Mouse (Mus musculus) left cerebral cortex, postnatal 25 days (tissue): ENCODE data around the gene Atm. TPM values are rescaled to one million over a fixed set of nuclear protein-coding genes. Genes with fewer than 3 reads are reported as not detected.

Experiments
- DNase-seq, 2 experiments: peaks; one replicate each; pipeline ENCODE4 v3.0.0; 2022; ENCODE audit warnings: low spot score in 2 of 2, mixed read lengths in 1 of 2
- intact Hi-C: fragments of 180-260 bp; cut with DNase I; formaldehyde crosslinking; loops from one replicate; pipeline ENCODE4 v1.15.1; 2025
- microRNA-seq, 2 experiments: library from miRNA; unstranded; fragments of <30 nt; microRNA quantifications; one replicate each; pipeline ENCODE4 v1.2.0; 2022
- total RNA-seq, 2 experiments: library from RNA; stranded (reverse); gene quantifications; 2 replicates each; pipeline ENCODE4 v1.2.3; 2021

Gene Atm
- total RNA-seq, 2 experiments from 2014 or later: 15.3 to 16.8 TPM

GRCm38 (mm10) chr9:53422133-53422896 is 114.2 kb downstream of the Atm start:
- DNase-seq: peak in 1 of 2 experiments; percentile 34
- intact Hi-C loops: no loop called here

- no peak for DNase-seq
- intact Hi-C loops: no loop called here
Observed at GRCm38 (mm10) chr9:53409427-53409826, 127.1 kb downstream of the Atm start.

DNA sequence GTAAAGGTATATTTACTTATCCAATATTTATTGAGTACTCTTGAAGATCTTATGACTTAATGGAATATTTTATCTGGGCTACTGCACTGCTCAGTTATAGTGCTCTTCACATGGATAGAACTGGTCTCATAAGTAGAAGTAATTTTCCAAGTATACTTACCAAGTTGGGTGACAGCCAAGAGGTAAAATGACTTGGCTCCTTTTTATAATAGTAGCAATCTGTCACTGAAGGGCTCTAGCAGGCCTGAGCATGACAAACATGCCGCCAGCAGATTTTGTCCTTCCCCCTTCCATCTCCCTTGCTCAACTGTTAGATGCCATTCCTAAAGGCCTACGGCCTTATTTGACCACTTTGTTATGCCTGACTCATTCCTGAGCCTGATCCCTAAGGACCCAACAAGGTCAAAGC is 127.6 kb downstream of the Atm start:
- intact Hi-C loops: no loop called here
- DNase-seq: no peak

DNA sequence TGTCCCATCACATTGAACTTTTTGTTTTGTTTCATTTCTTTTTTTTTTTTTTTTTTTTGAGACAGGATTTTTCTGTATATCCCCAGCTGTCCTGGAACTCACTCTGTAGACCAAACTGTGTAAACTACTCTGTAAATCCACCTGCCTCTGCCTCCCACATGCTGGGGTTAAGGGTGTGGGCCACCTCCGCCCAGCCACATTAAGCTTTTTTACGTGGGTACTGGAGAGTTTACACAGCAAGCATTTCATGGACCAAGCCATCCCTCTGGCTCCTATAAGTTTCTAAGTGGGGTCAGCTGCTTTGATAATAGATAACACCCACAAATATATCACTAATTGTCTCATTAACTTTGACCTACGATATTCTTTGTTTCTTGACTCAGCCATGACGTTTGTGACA is 128.0 kb downstream of the Atm start:
- intact Hi-C loops: no loop called here
- no peak for DNase-seq

DNA sequence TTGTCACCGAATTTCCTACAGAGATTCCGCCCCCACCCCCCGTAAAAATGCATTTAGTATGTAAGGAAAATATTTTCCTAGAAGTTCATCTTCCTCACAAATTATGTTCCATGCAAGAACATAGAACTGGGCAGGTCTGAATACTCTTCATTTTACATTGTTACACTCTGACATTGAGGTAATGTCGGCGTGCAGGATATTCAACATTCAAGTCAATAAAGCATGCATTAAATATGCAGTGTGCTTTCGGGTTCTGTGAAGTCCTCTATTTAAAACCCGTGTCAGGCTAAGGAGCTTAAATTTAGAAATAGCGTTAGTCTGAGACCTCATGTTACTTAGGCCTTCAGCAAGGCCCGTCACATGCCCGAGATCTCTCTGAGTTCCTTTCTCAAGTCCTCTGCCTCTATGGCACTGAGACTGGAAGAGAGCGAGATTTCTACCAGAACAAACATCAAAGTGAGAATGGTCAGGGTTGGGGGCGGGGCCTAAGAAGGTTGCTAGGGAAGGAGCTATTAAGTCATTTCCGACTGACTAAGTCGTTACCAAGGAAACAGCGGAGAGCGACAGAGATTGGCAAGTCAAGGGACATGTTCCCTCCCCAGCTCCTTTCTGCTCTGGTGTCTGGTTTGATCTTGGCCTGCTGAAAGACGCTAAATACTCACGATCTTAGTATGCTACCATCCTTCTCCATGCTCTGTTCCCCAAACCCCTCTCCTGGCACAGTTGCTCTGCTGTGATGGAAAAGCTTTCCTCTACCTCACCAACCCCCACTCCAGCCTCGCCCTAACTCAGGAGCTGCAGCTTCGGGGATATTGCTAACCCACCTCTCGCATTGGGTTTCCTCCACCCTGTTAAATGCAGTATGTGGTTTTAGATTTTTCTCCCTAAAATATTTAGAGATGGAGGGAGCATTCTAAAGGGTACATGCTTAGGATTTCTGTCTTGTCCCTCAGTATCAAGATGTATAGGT is 131.5 kb downstream of the Atm start:
- intact Hi-C loops: no loop called here
- peak; percentile 66 to 71 for DNase-seq

DNA sequence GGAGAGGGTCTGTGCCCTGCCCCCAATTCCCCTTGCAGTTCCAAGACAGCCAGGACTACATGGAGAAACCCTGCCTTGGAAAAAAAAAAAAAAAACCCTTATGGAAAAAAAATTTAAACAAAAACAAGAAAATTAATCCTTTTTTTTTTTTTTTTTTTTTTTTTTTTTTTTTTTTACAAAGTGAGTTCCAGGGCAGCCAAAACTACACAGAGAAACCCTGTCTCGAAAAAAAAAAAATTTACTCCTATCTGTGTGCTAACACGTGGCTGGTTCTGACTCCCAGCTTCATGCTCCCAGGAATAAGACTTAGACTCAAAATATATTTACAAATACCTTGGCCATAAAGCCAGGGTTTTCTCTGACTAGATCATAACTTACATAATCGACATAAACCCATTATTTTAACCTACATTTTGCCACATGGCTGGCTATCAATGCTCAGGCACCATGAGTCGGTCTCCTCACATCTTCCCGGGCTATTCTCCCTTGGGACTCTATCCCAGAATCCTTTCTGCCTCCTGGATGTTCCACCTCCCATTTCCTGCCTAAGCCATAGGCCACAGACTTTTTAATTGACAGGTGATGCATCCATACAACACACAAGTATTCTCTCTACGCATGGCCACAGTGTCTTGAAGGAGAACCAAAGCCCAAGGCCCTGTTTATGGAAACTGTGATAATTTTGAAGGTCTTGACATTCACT is 132.3 kb downstream of the Atm start:
- intact Hi-C loops: no loop called here
- DNase-seq: peak in 1 of 2 experiments; percentile 11

GRCm38 (mm10) chr9:53402991-53403390 is 133.5 kb downstream of the Atm start:
- DNase-seq: no peak
- intact Hi-C loops: no loop called here

DNA sequence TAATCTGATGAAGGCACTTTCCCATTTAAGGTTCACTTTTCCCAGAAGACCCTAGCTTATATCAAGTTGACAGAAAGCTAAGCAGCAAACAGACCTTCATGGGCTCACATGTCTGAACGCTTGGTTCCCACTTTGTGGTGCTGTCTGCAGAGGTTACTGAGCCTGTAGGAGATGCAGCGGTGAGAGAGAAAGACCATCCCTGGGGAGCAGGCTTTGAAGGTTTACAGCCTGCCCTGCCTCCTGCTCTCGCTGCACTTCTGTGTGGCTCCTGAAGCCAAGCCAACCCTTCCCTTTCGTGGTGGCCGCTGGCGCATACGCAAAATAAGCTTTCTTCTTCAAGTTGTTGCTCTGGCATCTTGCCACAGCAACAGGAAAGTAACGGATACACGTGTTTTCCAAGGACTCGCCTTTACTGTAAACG is 134.2 kb downstream of the Atm start, which contains the start of gene 4930550C14Rik:
TSS of gene 4930550C14Rik (plus strand) at position 35 of the 421 bp plus-strand sequence.
- intact Hi-C loops: no loop called here
- DNase-seq: peak; percentile 24 to 31

GRCm38 (mm10) chr9:53401146-53401545 is 135.4 kb downstream of the Atm start:
- DNase-seq: no peak
- intact Hi-C loops: no loop called here

- intact Hi-C loops: no loop called here
- no peak for DNase-seq
Observed at GRCm38 (mm10) chr9:53400696-53401095, 135.8 kb downstream of the Atm start.

GRCm38 (mm10) chr9:53399537-53399936 is 137.0 kb downstream of the Atm start:
- intact Hi-C loops: loop anchor here (1.0 kb wide), 1 partner anchor 18 kb away; no protein-coding TSS in a partner anchor

DNA sequence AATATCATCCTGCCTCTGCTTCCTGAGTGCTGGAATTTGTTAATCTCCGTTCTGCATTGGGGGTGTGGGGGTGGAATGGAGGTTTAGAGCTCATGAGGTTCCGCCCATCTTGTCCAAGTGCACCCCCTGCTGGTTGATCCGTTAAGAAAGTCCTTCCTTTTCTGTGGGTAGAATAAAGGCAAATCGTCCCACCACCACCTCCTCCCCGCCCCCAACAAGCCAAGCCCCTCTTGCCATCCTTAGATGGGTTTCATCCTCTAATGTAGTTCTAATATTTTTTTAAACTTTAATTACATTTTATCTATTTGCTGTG is 138.2 kb downstream of the Atm start:
- intact Hi-C loops: loop anchor here (1.0 kb wide), 1 partner anchor 144 kb away; no protein-coding TSS in a partner anchor
- peak; percentile 31 to 56 for DNase-seq

More at GRCm38 (mm10) chr9:53399537-53399936, 137.0 kb downstream of the Atm start:
- peak in 1 of 2 experiments; percentile 62 for DNase-seq

- intact Hi-C loops: loop anchor here (1.0 kb wide), 2 partner anchors 141 to 144 kb away; no protein-coding TSS in a partner anchor
- DNase-seq: peak in 1 of 2 experiments; percentile 60
Observed at GRCm38 (mm10) chr9:53397685-53398387, 138.7 kb downstream of the Atm start.

DNA sequence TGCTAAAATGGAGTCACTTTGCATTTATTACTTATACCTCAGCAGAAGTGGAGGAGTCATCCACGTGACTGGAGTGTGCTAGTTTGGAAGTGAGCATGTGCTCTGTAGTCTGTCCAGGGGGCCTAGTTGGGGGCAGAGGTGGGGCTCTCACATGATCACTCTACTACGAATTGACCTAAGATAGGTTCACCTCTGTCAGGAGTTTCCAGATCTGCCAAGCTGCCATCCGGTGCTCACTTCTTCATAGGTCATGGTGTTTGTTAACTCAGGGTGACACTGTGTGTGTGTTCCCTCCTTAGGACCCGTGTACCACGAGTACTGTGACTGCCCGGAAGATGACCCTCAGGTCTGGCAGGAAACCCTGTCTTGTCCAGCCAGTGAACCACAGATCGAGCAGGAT is 146.4 kb downstream of the Atm start:
- DNase-seq: no peak
- intact Hi-C loops: no loop called here

Small RNAs within 50 kb of the gene (microRNA-seq; reads per million reads assigned to microRNA genes)
- gene Mir130c: 0 reads per million in 2 experiments

Other genes starting within 250 kb of the Atm start
- gene Exph5, start 235.1 kb downstream of the Atm start, total RNA-seq: 10 to 100 TPM; 26.1 to 27.9 TPM
- gene Kdelc2, start 152.7 kb downstream of the Atm start, total RNA-seq: 1 to 10 TPM; 6.8 to 7.2 TPM
- gene 4930550C14Rik, start 134.4 kb downstream of the Atm start, total RNA-seq: under 1 TPM; 0.32 to 0.57 TPM
- 10 to 100 TPM; 17.5 to 20.4 TPM for gene Npat, start 307 bp upstream of the Atm start, total RNA-seq
- gene Acat1, start 73.6 kb upstream of the Atm start, total RNA-seq: 10 to 100 TPM; 61.8 TPM
- 10 to 100 TPM; 54.9 to 56.9 TPM for gene Cul5, start 133.3 kb upstream of the Atm start, total RNA-seq
- 1 to 10 TPM; 1.3 to 1.6 TPM for gene Rab39, start 169.5 kb upstream of the Atm start, total RNA-seq
- gene Slc35f2, start 234.8 kb upstream of the Atm start, total RNA-seq: 1 to 10 TPM; 2.8 to 2.9 TPM